Mouse (Mus musculus) liver, embryonic 12.5 days (tissue): ENCODE data around the gene Usp20. TPM values are rescaled to one million over a fixed set of nuclear protein-coding genes. Genes with fewer than 3 reads are reported as not detected.
"Not testable (repeated sequence)": the region's sequence is repeated elsewhere in the genome, so short reads cannot be mapped to it uniquely, and the experiment has no call there.

Experiments used
- ATAC-seq: fragments of 200-750 bp; cut with Nextera tagmentation; 2 replicates; pipeline ENCODE4 v1.8.0; 2017; ENCODE audit warnings: moderate number of reproducible peaks, mild to moderate bottlenecking, moderate library complexity
- H3K27ac ChIP-seq: fragments of 300-500 bp; sonication (generic); 2 replicates; pipeline ENCODE4 v1.5.1; 2016; ENCODE audit warnings: mild to moderate bottlenecking
- H3K27me3 ChIP-seq: fragments of 300-500 bp; sonication (generic); replicated peaks from 2 replicates; pipeline ENCODE4 v1.6.1; 2016; ENCODE audit warnings: mild to moderate bottlenecking, moderate library complexity
- H3K36me3 ChIP-seq: fragments of 300-500 bp; sonication (generic); 2 replicates; pipeline ENCODE4 v1.6.1; 2016; ENCODE audit warnings: mild to moderate bottlenecking, moderate library complexity
- H3K4me1 ChIP-seq: fragments of 300-500 bp; sonication (generic); 2 replicates; pipeline ENCODE4 v1.6.1; 2016
- H3K4me2 ChIP-seq: fragments of 300-500 bp; sonication (generic); 2 replicates; pipeline ENCODE4 v1.6.1; 2016; ENCODE audit warnings: mild to moderate bottlenecking, moderate library complexity
- H3K4me3 ChIP-seq: fragments of 300-500 bp; sonication (generic); 2 replicates; pipeline ENCODE4 v1.5.1; 2016; ENCODE audit warnings: mild to moderate bottlenecking, moderate library complexity
- H3K9ac ChIP-seq: fragments of 300-500 bp; sonication (generic); 2 replicates; pipeline ENCODE4 v1.6.1; 2016; ENCODE audit warnings: mild to moderate bottlenecking, moderate library complexity
- H3K9me3 ChIP-seq: fragments of 300-500 bp; sonication (generic); replicated peaks from 2 replicates; pipeline ENCODE4 v1.6.1; 2016; ENCODE audit warnings: mild to moderate bottlenecking, moderate library complexity
- WGBS: fragments of 180-500 bp; shearing (Covaris S2); methylation state at CpG from one replicate; pipeline ENCODE4 v1.1.7; 2016; ENCODE audit not compliant: insufficient replicate concordance; 5-methylcytosine and 5-hydroxymethylcytosine counted together
- polyA plus RNA-seq: library from polyadenylated mRNA; unstranded; fragments of >200 nt; fragmentation: Nextera tagmentation; extraction: Ambion mirVana; gene quantifications from 2 replicates; pipeline ENCODE4 v1.2.1, GENCODE M21; 2016

Gene Usp20
- 7.6 and 8.4 TPM in 2 replicates for polyA plus RNA-seq

DNA sequence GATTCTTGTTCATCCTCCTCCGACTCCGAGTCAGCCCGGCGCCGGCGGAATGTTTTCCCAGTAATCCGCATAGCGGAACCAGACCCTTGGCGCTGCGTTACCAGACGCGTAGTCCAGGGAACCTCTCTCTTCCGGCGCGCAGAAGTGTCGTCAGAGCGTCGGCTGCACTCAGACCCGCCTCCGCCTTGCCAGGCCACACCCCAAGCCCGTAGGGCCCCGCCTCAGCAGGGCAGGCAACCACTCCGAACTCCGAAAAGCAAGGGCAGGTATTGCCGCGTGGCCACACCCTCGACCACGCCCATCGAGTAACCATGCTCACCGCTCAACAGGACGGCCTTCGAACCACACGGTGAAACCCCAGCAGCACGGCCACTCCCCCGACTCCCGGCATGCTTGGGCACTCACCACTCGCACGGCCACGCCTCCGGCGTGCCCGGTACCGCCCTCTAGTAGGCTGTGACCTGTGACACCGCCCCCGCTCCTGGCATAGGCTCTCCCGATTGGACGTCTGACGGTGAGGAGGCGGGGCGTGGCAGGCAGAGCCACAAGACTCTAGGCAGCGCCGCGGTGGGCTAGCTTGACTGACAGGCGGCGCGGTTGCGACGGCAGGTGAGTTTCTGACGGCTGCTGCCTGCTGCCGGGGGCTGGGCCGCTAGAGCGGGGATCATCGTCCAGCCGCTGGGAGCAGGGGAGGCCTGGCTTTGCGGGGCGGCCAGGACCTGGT, at the start of gene Usp20, which contains the start of gene BC005624:
Gene Usp20 (plus strand): TSS at position 490 of the 724 bp plus-strand sequence.
Gene BC005624 (minus strand): TSS at position 412 of the 724 bp plus-strand sequence.
- no peaks in the 10 kb centered on the region for H3K27me3 ChIP-seq
- peaks cover 31% of the 10 kb centered on the region for H3K36me3 ChIP-seq
- no peaks in the 10 kb centered on the region for H3K9me3 ChIP-seq
- peaks cover 45% of the 10 kb centered on the region for H3K4me1 ChIP-seq
- H3K4me2 ChIP-seq, result peak within 1 kb of the TSS; percentile 93
- peak within 1 kb of the TSS; percentile 68 for H3K27ac ChIP-seq
- H3K4me3 ChIP-seq, result peak within 1 kb of the TSS; percentile 81
- peak; percentile 96 for ATAC-seq
- WGBS, result under 1% methylated on average over 66 of the region's 66 CpGs
- H3K9ac ChIP-seq, result peak within 1 kb of the TSS; percentile 75

DNA sequence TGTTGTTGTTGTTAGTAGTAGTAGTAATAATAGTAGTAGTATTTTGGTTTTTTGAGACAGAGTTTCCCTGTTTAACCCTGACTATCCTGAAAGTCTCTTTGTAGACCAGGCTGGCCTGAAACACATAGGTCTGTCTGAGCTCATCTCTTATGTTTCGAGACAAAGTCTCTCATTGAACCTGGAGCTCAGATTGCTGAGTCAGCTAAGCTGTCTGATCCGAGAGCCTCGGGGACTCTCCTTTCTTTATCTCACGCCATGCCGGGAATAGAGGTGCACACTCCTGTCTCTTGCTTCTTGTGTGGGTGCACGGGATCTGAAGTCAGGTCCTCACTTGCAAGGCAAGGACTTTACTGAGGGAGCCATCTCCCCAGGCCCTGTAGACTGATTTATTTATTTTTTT, 49.0 kb upstream of the Usp20 start:
- H3K9me3 ChIP-seq, result no peaks in the 10 kb centered on the region
- no peak overlapping the region for H3K27ac ChIP-seq
- H3K27me3 ChIP-seq, result peaks cover 5% of the 10 kb centered on the region; the same call in 1 of the 2 replicates
- no peak overlapping the region for H3K4me3 ChIP-seq
- H3K4me2 ChIP-seq, result no peak overlapping the region
- no peaks in the 10 kb centered on the region for H3K36me3 ChIP-seq
- peaks cover 20% of the 10 kb centered on the region for H3K4me1 ChIP-seq
- 64% methylated on average over 6 of the region's 6 CpGs for WGBS
- ATAC-seq, result no peak
- H3K9ac ChIP-seq, result no peak overlapping the region

DNA sequence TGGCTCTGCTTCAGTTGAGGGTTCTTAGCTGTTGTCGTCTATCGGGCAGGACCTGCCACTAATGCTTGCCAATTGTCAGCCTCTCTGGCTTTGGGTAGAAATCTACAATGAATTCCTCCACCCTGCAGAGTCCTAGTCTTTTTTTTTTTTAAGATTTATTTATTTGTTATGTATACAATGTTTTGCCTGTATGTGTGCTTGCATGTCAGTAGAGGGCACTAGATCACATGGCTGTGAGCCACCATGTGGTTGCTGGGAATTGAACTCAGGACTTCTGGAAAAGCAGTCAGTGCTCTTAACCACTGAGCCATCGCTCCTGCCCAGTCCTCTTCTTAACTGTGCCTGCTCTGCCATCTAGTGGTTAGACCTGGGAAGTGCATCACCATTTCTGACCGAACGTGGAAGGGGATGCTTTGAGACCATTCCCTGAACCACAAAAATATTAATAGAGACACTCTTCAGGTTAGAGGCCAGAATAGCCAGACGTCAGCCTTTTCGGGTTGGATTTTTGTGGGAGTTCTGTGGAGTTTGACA, 48.1 kb upstream of the Usp20 start:
- H3K36me3 ChIP-seq, result no peaks in the 10 kb centered on the region
- H3K4me3 ChIP-seq, result no peak overlapping the region
- no peaks in the 10 kb centered on the region for H3K9me3 ChIP-seq
- peaks cover 11% of the 10 kb centered on the region for H3K4me1 ChIP-seq
- no peak for ATAC-seq
- peaks cover 5% of the 10 kb centered on the region; the same call in 1 of the 2 replicates for H3K27me3 ChIP-seq
- no peak overlapping the region for H3K4me2 ChIP-seq
- H3K9ac ChIP-seq, result no peak overlapping the region
- 14% methylated on average over 7 of the region's 7 CpGs for WGBS
- H3K27ac ChIP-seq, result no peak overlapping the region

DNA sequence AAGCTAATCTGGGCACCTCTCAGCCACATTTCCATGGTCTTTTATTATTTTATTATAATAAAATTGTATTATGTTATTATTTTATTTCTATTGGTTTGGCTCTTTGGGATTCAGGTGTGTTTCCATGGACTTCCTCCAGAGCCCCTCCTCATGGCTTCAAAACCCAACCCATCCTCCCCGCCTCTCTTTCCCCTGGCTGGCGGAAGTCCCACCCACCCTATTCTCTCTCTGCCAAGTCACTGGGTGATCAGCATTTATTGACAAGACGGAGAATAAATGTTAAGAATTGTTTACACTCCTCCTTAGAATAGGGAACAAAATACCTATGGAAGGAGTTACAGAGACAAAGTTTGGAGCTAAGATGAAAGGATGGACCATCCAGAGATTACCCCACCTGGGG, 45.3 kb upstream of the Usp20 start:
- H3K9me3 ChIP-seq, result no peaks in the 10 kb centered on the region
- H3K27ac ChIP-seq, result no peak overlapping the region
- peaks cover 4% of the 10 kb centered on the region; the same call in 1 of the 2 replicates for H3K4me1 ChIP-seq
- peaks cover 5% of the 10 kb centered on the region; the same call in 1 of the 2 replicates for H3K27me3 ChIP-seq
- H3K4me3 ChIP-seq, result no peak overlapping the region
- 49% methylated on average over 3 of the region's 3 CpGs for WGBS
- no peak overlapping the region for H3K4me2 ChIP-seq
- H3K36me3 ChIP-seq, result no peaks in the 10 kb centered on the region
- H3K9ac ChIP-seq, result no peak overlapping the region
- no peak for ATAC-seq

DNA sequence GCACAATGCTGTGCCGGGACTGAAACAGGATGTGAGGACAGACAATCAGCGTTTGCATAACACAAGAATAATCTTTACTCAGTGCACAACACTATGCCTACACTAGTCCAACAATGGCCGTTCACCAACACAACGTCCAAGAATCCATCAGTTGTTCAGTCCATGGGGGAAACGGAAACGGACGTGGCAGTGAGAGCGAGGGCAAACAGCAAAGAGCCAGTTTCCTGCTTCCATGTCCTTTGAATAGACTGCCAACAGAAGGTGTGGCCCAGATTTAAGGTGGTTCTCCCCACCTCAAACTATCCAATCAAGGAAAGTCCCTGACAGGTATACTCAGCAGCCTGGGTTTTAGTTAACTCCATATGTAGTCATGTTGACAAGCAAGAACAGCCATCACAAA, 44.3 kb upstream of the Usp20 start:
- WGBS, result 67% methylated on average over 8 of the region's 8 CpGs

DNA sequence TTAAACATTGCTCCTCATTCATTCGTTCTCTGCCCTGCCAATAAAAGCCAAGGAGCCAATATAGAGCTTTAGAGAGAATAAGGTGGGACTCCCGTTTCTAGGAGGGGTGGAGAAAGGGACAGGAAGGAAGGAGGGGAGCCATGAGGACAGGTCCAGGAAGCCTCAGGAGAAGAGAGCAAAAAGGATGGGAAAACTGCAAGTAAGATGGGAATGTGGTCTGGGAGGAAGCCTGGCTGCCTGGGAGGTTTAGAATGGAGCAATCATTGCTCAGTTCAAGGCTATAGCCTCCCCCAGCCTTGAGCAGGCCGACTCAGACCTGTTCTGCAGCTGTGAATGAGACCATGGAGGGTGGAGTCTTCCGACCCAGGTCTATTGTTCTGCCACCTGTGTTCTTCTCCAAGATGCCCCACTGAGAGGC, 43.5 kb upstream of the Usp20 start:
- no peak overlapping the region for H3K4me2 ChIP-seq
- no peak for ATAC-seq
- peaks cover 8% of the 10 kb centered on the region for H3K4me1 ChIP-seq
- no peaks in the 10 kb centered on the region for H3K9me3 ChIP-seq
- H3K36me3 ChIP-seq, result no peaks in the 10 kb centered on the region
- peaks cover 5% of the 10 kb centered on the region; the same call in 1 of the 2 replicates for H3K27me3 ChIP-seq
- H3K4me3 ChIP-seq, result no peak overlapping the region
- no peak overlapping the region for H3K9ac ChIP-seq
- no peak overlapping the region for H3K27ac ChIP-seq
- 46% methylated on average over 4 of the region's 4 CpGs for WGBS

More for the DNA sequence above, 44.3 kb upstream of the Usp20 start:
- Histone ChIP-seq H3K27me3 (peaks cover 5% of the 10 kb centered on the region; the same call in 1 of the 2 replicates), H3K9ac (no peak overlapping the region), H3K4me2 (no peak overlapping the region), H3K4me1 (peaks cover 8% of the 10 kb centered on the region), H3K4me3 (no peak overlapping the region), H3K27ac (no peak overlapping the region), H3K36me3 (no peaks in the 10 kb centered on the region), H3K9me3 (no peaks in the 10 kb centered on the region)
- ATAC-seq, result no peak

DNA sequence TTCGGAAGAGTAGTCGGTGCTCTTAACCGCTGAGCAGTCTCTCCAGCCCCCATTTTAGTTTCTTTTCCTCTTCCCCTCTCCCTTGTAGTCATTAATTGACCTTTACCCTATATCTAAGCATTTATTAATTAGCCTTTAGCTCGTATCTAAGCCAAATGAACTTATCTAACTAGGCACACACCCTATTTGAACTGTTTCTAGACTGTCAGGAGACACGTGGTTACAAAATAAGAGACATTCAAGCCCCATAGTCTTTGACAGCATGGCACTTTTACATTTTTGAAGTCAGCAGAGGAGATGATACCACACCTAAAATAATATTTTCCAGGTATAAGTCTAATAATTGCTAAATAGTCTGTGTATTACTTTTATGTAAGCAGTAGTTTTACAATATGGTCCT, 40.5 kb upstream of the Usp20 start:
- no peaks in the 10 kb centered on the region for H3K9me3 ChIP-seq
- no peak overlapping the region for H3K9ac ChIP-seq
- 68% methylated on average over 5 of the region's 5 CpGs for WGBS
- no peaks in the 10 kb centered on the region for H3K27me3 ChIP-seq
- H3K27ac ChIP-seq, result no peak overlapping the region
- no peak for ATAC-seq
- no peak overlapping the region for H3K4me3 ChIP-seq
- H3K36me3 ChIP-seq, result no peaks in the 10 kb centered on the region
- peaks cover 8% of the 10 kb centered on the region for H3K4me1 ChIP-seq
- H3K4me2 ChIP-seq, result no peak overlapping the region

DNA sequence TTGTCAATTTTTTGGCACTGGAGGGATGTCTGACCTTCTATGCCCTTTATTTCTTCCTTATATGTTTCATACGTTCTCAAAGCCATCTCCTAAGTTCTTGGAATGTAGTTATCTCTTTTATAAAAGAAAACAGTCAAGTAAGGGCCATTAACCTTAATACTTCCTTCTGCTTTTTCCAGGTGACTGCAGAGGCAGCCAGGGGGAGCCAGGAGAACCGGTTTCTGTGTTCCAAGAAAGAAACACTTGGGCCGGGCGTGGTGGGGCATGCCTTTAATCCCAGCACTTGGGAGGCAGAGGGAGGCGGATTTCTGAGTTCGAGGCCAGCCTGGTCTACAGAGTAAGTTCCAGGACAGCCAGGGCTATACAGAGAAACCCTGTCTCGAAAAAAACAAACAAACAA, 40.0 kb upstream of the Usp20 start:
- H3K36me3 ChIP-seq, H3K27ac ChIP-seq, H3K4me1 ChIP-seq, H3K27me3 ChIP-seq, H3K9me3 ChIP-seq, ATAC-seq: not testable (repeated sequence)
- WGBS, result 30% methylated on average over 7 of the region's 7 CpGs
- peak overlapping the region; percentile 57; the same call in 1 of the 2 replicates for H3K9ac ChIP-seq
- H3K4me2 ChIP-seq, result peak overlapping the region; percentile 66
- H3K4me3 ChIP-seq, result peak overlapping the region; percentile 60

DNA sequence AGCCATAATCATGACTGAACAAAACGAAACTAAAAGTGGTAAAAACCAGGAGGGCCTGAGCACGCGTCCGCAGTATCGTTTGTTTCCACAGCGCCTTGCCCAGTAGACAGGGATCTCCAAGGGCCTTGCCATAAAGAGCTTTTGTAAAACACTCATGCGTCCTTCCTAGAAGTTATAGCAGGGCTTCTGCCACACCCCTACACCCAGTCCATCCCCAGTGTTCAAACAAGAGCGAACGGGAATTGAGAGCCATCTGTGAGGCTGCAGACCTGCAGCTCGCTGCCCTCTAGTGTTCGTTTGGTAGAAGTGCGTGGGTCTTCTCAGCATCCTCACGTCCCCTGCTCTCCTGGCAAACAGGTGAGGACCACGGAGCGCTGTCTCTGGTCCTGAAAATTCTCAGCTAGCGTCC, 39.5 kb upstream of the Usp20 start:
- peaks cover 5% of the 10 kb centered on the region for H3K27me3 ChIP-seq
- WGBS, result 19% methylated on average over 16 of the region's 16 CpGs
- H3K4me2 ChIP-seq, result peak overlapping the region; percentile 66
- H3K9ac ChIP-seq, result peak overlapping the region; percentile 57
- peak; percentile 76 for ATAC-seq
- no peaks in the 10 kb centered on the region for H3K36me3 ChIP-seq
- peak overlapping the region; percentile 60 for H3K4me3 ChIP-seq
- peaks cover 8% of the 10 kb centered on the region for H3K4me1 ChIP-seq
- H3K27ac ChIP-seq, result no peak overlapping the region
- H3K9me3 ChIP-seq, result no peaks in the 10 kb centered on the region

DNA sequence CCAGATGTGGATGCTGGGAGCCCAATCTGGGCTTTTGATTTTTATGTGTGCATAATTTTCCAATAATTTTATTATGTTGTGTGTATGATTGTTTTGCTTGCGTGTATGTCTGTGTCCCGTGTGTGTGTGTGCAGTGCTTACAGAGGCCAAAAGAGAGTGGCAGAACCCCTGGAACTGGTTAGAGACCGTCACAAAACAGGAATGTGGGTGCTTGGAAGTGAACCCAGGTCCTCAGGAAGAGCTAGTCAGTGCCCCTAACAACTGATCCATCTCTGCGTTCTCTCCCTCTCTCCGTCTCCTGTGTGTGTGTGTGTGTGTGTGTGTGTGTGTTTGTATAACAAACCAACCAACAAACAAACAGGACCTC, 29.6 kb upstream of the Usp20 start:
- peaks cover 38% of the 10 kb centered on the region for H3K4me1 ChIP-seq
- peaks cover 2% of the 10 kb centered on the region for H3K27me3 ChIP-seq
- H3K9me3 ChIP-seq, result no peaks in the 10 kb centered on the region
- 25% methylated on average over 5 of the region's 5 CpGs for WGBS
- H3K9ac ChIP-seq, result peak overlapping the region; percentile 90
- H3K4me2 ChIP-seq, result peak overlapping the region; percentile 89
- H3K36me3 ChIP-seq, result peaks cover 35% of the 10 kb centered on the region
- ATAC-seq, result no peak; the same call in 1 of the 2 replicates
- peak overlapping the region; percentile 91 for H3K4me3 ChIP-seq
- H3K27ac ChIP-seq, result peak overlapping the region; percentile 89

DNA sequence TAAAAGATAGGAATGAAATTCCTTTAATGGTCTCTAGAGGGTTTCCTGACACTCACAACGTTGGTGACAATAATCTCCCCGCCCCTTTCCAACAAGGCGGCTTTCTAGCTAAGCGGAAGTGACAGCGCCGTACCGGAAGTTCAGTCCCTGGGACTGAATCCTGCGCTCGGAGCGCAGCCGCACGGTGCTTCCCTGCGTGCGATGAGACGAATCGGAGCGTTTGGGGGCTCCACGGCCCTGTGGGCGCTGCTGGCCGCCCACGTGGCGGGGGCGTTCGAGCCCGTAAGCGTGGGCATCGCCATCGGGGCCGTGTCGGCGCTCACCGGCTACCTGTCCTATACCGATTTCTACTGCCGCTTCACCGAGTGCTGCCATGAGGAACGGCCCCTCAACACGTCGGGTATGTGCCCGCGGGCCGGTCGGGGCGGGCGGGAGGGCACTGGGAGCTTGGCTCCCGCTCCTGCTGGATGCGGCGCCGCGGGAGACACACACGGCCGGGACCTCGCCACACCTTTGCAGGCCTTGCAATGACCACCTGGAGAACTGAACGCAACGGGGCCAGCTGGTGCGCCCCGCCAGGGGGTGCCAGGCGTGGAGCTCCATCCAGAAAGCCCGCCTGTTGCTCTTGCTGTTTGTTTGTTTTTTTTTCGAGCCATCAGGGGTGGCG, 29.1 kb upstream of the Usp20 start, which contains the start of gene Tor1b:
Gene Tor1b (plus strand): TSS at position 136 of the 667 bp plus-strand sequence.
- H3K4me3 ChIP-seq, result peak within 1 kb of the TSS; percentile 91
- peak within 1 kb of the TSS; percentile 89 for H3K27ac ChIP-seq
- ATAC-seq, result peak; percentile 89
- H3K36me3 ChIP-seq, result peaks cover 40% of the 10 kb centered on the region
- H3K27me3 ChIP-seq, result no peaks in the 10 kb centered on the region
- under 1% methylated on average over 60 of the region's 60 CpGs for whole genome bisulfite sequencing
- peak within 1 kb of the TSS; percentile 90 for H3K9ac ChIP-seq
- H3K4me1 ChIP-seq, result peaks cover 38% of the 10 kb centered on the region
- peak within 1 kb of the TSS; percentile 89 for H3K4me2 ChIP-seq
- H3K9me3 ChIP-seq, result no peaks in the 10 kb centered on the region

DNA sequence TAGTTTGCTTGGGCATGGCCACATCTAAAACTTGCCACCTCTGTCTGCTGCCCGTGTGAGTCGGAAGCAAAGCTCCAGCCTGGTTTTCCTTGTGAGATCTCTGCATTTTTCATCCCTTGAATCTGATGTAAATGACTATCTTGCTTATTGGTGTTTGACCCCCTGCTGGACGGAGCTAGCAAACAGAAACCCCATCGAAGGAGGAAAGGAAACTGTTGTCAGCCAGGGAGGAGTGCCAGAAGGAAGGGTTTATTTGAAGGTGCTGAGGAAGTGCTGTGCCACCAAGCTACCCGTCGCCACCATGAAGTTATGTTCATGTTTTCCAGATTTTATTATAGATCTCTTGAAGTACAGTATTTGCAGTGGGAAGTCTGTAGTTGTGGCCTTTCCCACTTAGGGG, 27.3 kb upstream of the Usp20 start:
- WGBS, result 53% methylated on average over 6 of the region's 6 CpGs
- H3K4me2 ChIP-seq, result peak overlapping the region; percentile 89
- H3K4me3 ChIP-seq, result peak overlapping the region; percentile 91
- H3K4me1 ChIP-seq, result peaks cover 45% of the 10 kb centered on the region
- H3K27me3 ChIP-seq, result no peaks in the 10 kb centered on the region
- peaks cover 59% of the 10 kb centered on the region for H3K36me3 ChIP-seq
- peak overlapping the region; percentile 90 for H3K9ac ChIP-seq
- H3K27ac ChIP-seq, result no peak overlapping the region
- no peak for ATAC-seq
- H3K9me3 ChIP-seq, result no peaks in the 10 kb centered on the region
